Mouse (Mus musculus) forebrain, embryonic 14.5 days (tissue): ENCODE data around the gene Gramd1c. TPM values are rescaled to one million over a fixed set of nuclear protein-coding genes. Genes with fewer than 3 reads are reported as not detected.
A peak's percentile ranks its signal among the peaks of the same experiment; 100 is the strongest.

ENCODE experiments used
- ATAC-seq: fragments of 200-750 bp; cut with Nextera tagmentation; 2 replicates; pipeline ENCODE4 v1.8.0; 2017; ENCODE audit warnings: mild to moderate bottlenecking, moderate library complexity
- DNase-seq: peaks from one replicate; pipeline ENCODE4 v3.0.0-alpha.2; 2015; ENCODE audit warnings: low spot score
- H3K27ac ChIP-seq: fragments of 300-500 bp; sonication (generic); 2 replicates; pipeline ENCODE4 v1.5.1; 2014; ENCODE audit warnings: low read depth, mild to moderate bottlenecking, control low read depth, low read length, moderate library complexity
- H3K27me3 ChIP-seq: fragments of 300-500 bp; sonication (generic); replicated peaks from 2 replicates; pipeline ENCODE4 v1.6.1; 2014; ENCODE audit warnings: low read length, control low read depth, mixed read lengths; ENCODE audit not compliant: control insufficient read depth, insufficient read depth
- H3K36me3 ChIP-seq: fragments of 300-500 bp; sonication (generic); 2 replicates; pipeline ENCODE4 v1.6.1; 2014; ENCODE audit warnings: low read length, control low read depth; ENCODE audit not compliant: control insufficient read depth, insufficient read depth
- H3K4me1 ChIP-seq: fragments of 300-500 bp; sonication (generic); 2 replicates; pipeline ENCODE4 v1.6.1; 2014; ENCODE audit warnings: antibody characterized with exemption, low read length, control low read depth; ENCODE audit not compliant: control insufficient read depth, insufficient read depth
- H3K4me2 ChIP-seq: fragments of 300-500 bp; sonication (generic); 2 replicates; pipeline ENCODE4 v1.6.1; 2014; ENCODE audit warnings: mild to moderate bottlenecking, control low read depth, low read length
- H3K4me3 ChIP-seq: fragments of 300-500 bp; sonication (generic); 2 replicates; pipeline ENCODE4 v1.5.1; 2014; ENCODE audit warnings: low read depth, low read length, control low read depth
- H3K9ac ChIP-seq: fragments of 300-500 bp; sonication (generic); 2 replicates; pipeline ENCODE4 v1.6.1; 2014; ENCODE audit warnings: mild to moderate bottlenecking, low read length, control low read depth, moderate library complexity
- H3K9me3 ChIP-seq: fragments of 300-500 bp; sonication (generic); replicated peaks from 2 replicates; pipeline ENCODE4 v1.6.1; 2016; ENCODE audit warnings: low read length, control low read depth, mixed read lengths; ENCODE audit not compliant: control insufficient read depth
- WGBS: fragments of 180-500 bp; shearing (Covaris S2); extraction: QIAGEN DNeasy Blood & Tissue Kit; methylation state at CpG from one replicate; pipeline ENCODE4 v1.1.7; 2014; 5-methylcytosine and 5-hydroxymethylcytosine counted together
- microRNA-seq: library from miRNA; unstranded; fragments of <30 nt; microRNA quantifications from one replicate; pipeline ENCODE4, GENCODE M21; 2016
- polyA plus RNA-seq: library from polyadenylated mRNA; unstranded; fragments of >200 nt; fragmentation: Nextera tagmentation; extraction: Ambion mirVana; gene quantifications from 2 replicates; pipeline ENCODE4 v1.2.1, GENCODE M21; 2014

Gene Gramd1c
- polyA plus RNA-seq, 1 experiment from 2014 or later, result 2.3 TPM

- Histone ChIP-seq H3K4me3 (no peak overlapping the region), H3K4me1 (no peaks in the 10 kb centered on the region), H3K9ac (no peak overlapping the region), H3K9me3 (no peaks in the 10 kb centered on the region), H3K27me3 (no peaks in the 10 kb centered on the region), H3K4me2 (no peak overlapping the region), H3K36me3 (no peaks in the 10 kb centered on the region), H3K27ac (no peak overlapping the region)
- WGBS, result 88% methylated on average over 6 of the region's 6 CpGs
- no peak for ATAC-seq
- DNase-seq, result no peak
These were observed 130.1 kb downstream of the Gramd1c start for GRCm38 (mm10) chr16:43933041-43933440.

DNA sequence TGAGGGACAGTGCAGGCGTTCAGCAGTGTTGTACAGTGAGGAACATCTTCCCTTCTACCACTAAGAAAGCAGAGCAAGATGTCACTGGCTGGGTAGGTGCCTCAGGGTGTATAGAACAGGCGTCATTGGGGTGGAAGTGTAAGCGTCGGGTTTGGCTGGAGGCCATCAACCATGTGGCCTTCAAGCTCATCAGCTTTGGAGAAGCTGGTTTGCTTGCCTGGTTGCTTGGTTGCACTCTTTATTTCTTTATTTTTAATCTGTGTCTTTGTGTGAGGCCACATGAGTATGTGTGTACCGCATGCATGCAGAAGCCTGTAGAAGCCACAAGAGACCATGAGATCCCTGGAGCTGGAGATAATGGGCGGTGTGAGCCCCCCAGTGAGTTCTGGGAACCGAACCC, 130.8 kb downstream of the Gramd1c start:
- Histone ChIP-seq H3K4me1 (no peaks in the 10 kb centered on the region), H3K4me3 (no peak overlapping the region), H3K4me2 (no peak overlapping the region), H3K9me3 (no peaks in the 10 kb centered on the region), H3K27me3 (no peaks in the 10 kb centered on the region), H3K9ac (no peak overlapping the region), H3K27ac (no peak overlapping the region), H3K36me3 (no peaks in the 10 kb centered on the region)
- ATAC-seq (no peak), DNase-seq (no peak)
- WGBS, result 81% methylated on average over 7 of the region's 7 CpGs

DNA sequence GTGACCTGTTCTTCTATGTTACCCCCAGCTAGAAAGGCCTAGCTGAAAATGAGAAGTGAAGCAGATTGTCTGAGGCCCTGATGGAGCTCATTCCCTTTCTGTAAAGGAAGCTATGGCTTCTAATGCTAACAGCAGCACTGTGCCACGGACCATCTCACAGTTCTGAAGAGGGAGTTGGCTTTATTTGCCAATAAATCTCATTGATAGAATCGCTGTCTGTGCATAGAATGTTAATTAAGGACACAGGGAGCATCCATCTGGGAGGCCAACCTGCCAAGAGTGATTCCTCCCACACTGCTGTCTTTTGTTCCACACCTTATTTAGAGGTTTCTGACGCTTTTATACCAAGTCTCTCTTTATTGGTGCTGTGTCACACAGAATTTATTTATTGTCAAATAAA, 131.6 kb downstream of the Gramd1c start:
- no peak overlapping the region for H3K4me2 ChIP-seq
- H3K9ac ChIP-seq, result no peak overlapping the region
- DNase-seq, result peak; percentile 42
- H3K36me3 ChIP-seq, result no peaks in the 10 kb centered on the region
- H3K27ac ChIP-seq, result no peak overlapping the region
- peak; percentile 20; the same call in 1 of the 2 replicates for ATAC-seq
- no peak overlapping the region for H3K4me3 ChIP-seq
- WGBS, result 71% methylated on average over 3 of the region's 3 CpGs
- H3K4me1 ChIP-seq, result no peaks in the 10 kb centered on the region
- no peaks in the 10 kb centered on the region for H3K27me3 ChIP-seq
- H3K9me3 ChIP-seq, result no peaks in the 10 kb centered on the region

- ATAC-seq (no peak), DNase-seq (no peak)
- Histone ChIP-seq H3K27me3 (no peaks in the 10 kb centered on the region), H3K9ac (no peak overlapping the region), H3K4me1 (no peaks in the 10 kb centered on the region), H3K4me2 (no peak overlapping the region), H3K9me3 (no peaks in the 10 kb centered on the region), H3K4me3 (no peak overlapping the region), H3K36me3 (no peaks in the 10 kb centered on the region), H3K27ac (no peak overlapping the region)
These were observed 132.6 kb downstream of the Gramd1c start for GRCm38 (mm10) chr16:43930577-43930976.

Small RNAs within 50 kb of the gene (microRNA-seq; reads per million reads assigned to microRNA genes)
- not detected for gene Mir3470b

Other genes with a start within 250 kb of the Gramd1c start
- 6.6 and 6.7 TPM in 2 replicates for gene Ccdc191, start 173.5 kb downstream of the Gramd1c start, polyA plus RNA-seq
- 27.7 and 32.7 TPM in 2 replicates for gene Qtrt2, start 136.5 kb downstream of the Gramd1c start, polyA plus RNA-seq
- gene Zdhhc23, start 83.6 kb downstream of the Gramd1c start, polyA plus RNA-seq, result 1.3 and 2.4 TPM in 2 replicates
- gene Atp6v1a, start 76.4 kb upstream of the Gramd1c start, polyA plus RNA-seq, result 125 and 127 TPM in 2 replicates
- 39.6 and 44.8 TPM in 2 replicates for gene Naa50, start 76.5 kb upstream of the Gramd1c start, polyA plus RNA-seq
- gene Usf3, start 109.9 kb upstream of the Gramd1c start, polyA plus RNA-seq, result 4.3 and 4.6 TPM in 2 replicates